Mouse (Mus musculus) kidney, adult 18-20 months (tissue): ENCODE data around the gene Gpc3.
"Not testable (repeated sequence)": the region's sequence is repeated elsewhere in the genome, so short reads cannot be mapped to it uniquely, and the experiment has no call there.

Experiments used
- DNase-seq: peaks from one replicate; pipeline ENCODE4 v3.0.0; 2021

The Gpc3 gene

DNA sequence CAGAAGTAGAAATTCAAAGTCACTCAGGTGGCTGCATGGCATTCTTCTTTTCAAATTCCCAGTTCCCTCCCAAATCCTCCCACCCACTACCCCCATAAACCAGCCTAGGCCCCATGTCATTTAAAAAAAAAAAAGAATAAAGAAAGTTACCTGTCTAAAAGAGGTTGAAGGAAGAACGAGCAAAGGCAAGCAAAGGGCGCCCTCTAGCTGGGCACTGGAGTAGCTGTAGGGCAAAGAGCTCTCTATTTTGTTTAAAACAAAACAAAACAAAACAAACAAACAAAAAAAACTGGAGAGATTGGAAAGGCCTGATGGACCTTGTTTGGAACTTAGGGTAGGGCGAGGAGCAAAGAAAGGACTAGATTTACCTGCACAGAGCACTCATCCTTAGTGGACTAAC lies 238.6 kb downstream of the Gpc3 start:
- peak; percentile 32 for DNase-seq

GRCm38 (mm10) chrX:52374209-52374608 lies 239.5 kb downstream of the Gpc3 start:
- DNase-seq: no peak

DNA sequence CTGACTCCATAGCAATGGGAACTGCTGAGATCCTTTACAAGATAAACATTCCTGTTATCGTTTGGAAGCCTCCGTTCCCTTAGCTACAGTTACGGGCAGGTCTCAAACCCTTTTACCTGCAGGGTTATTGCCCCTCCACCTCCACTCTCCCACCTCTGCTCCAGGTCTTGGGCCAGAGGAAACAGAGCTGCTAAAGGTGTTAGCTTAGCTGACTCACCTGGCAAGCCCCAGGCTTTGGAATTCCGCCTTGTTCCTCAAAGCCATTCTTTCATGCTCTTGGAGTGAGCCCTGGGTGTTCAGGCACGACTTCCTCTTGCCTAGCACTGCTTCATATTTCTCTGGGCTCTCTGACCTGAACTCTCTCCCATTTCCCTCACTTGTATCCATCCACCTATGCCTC lies 241.3 kb downstream of the Gpc3 start:
- DNase-seq: no peak

- peak; percentile 42 for DNase-seq
Measured at GRCm38 (mm10) chrX:52369938-52370758, 243.6 kb downstream of the Gpc3 start.

GRCm38 (mm10) chrX:52369304-52369937 lies 244.3 kb downstream of the Gpc3 start:
- no peak for DNase-seq

DNA sequence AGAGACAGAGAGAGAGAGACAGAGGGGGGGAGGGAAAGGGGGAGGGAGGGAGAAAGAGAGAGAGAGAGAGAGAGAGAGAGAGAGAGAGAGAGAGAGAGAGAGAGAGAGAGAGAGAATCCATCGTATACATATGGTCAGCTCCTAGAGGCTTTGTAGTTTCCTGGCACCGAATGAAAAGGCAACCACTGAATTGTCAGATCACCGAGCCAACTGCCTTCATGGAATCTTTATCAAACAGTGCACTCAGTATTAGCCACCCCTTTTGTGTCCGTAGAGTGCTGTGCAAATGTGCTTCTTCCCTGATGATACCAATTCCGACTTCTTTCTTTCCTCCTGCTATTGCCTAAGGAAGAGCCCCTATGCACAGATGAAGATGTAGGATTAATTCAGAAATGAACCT lies 246.9 kb downstream of the Gpc3 start:
- no peak for DNase-seq

DNA sequence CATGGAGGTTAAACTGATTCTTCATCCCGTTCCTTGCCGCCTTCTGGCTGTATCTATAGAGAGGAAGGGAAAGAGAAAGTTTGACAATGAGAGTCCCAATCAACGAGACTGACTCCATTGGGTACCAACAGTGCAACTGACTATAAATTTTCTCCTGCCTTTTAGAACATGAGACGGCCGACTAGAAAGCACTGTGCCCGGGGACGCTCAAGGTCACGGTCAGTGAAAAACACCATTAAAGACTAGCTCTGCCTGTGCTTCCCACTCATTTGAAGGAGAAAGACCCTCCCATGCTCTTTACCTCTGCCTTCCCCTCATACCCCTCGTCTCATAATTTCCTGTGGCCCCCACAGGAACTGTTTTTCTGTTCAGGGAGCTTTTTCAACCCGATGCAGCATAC lies 248.0 kb downstream of the Gpc3 start:
- DNase-seq: no peak

DNA sequence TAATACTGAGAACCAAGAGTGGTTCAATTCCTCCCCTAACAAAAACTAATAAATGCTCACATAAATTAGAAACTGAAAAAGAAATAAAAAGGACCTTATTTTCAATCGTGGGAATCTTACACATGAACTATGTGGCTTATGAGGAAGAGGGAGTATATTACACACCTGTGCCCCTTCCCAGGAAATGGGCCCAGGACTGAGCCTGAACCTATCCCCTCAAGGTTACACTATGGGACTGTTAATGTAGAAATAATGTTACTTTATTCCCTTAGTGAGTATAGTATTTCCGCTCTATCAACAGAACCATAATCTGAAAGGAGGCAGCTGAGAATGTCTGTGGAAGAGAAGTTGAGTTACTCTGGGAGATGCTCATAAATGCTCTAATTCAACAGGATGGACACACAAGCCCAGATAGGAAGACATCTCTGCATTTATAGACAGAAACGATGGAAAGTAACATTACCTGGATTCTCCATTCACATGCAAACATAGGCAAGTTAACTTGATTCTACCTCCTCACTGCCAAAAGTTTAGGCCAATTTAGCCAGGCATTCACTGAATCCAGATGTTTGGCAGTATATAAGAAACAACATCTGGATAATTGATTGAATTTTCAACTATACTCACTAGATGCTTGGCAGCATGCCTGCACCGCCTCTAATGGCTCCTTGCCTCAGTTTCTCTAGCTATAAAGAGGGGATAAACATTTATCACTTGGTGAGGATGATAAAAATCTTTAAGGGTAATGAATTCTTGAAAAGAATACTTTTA lies 251.3 kb downstream of the Gpc3 start:
- no peak for DNase-seq

GRCm38 (mm10) chrX:52352981-52353380 lies 260.8 kb downstream of the Gpc3 start:
- DNase-seq: no peak

- DNase-seq: not testable (repeated sequence)
Measured at GRCm38 (mm10) chrX:52350631-52351030, 263.1 kb downstream of the Gpc3 start.

DNA sequence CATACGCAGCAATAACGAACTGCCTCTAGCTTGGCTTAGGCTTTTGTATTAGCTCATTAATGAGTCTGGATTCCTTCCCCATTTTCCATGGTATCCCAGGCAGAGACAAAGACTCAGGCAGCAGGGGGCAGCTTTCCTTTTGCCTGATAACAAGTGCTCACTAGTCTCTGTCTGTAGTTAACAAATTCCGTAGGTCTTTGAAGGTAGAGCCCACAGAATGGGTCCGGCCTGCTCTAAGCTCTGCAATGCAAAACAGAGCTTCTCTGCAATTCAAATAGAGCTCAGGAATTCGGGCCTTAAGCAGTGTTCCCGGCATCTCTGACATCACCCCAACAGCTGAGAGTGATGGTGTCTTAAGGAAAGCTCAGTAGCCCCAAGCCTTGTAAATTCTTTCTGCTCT lies 265.0 kb downstream of the Gpc3 start:
- no peak for DNase-seq

- no peak for DNase-seq
Measured at GRCm38 (mm10) chrX:52344018-52344417, 269.7 kb downstream of the Gpc3 start.

GRCm38 (mm10) chrX:52340251-52340650 lies 273.5 kb downstream of the Gpc3 start:
- DNase-seq: no peak

GRCm38 (mm10) chrX:52321791-52322190 lies 292.0 kb downstream of the Gpc3 start:
- no peak for DNase-seq

- DNase-seq: no peak
Measured at GRCm38 (mm10) chrX:52320653-52321052, 293.1 kb downstream of the Gpc3 start.

DNA sequence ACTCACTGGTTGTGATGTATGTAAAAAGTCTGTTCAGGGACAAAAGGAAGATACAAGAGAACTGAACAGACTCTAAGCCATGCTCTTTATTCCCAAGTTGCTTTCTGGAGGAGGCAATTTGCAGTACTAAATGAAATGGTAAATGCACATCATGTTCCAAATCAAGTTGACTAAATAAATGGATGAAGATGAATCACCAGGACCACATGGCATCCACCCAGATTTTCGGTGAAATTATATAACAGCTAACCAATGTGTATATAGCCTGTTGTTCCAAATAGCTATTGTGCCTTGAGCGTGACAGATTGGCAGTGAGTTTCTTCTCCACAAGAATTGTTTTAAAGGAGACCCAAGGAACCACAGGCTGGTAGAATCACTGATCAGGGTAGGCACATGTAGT lies 302.8 kb downstream of the Gpc3 start:
- no peak for DNase-seq

DNA sequence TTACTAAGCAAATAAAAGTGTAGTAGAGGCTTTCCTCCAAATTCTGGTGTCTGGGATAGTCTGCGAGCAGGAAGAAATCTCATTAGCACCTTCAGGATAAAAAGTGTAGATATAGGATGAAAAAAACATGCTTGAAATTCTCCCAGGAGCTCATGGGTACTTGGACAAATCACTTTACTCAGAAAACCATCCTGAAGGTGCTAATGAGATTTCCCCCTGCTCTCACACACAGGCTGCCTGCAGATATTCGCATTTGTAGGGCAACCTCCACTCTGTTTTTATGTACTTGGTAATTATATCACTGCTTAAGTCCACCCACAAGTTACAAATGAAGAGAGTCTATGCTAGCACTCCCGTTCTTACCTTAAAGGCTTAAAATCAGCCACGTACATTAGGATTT lies 308.5 kb downstream of the Gpc3 start:
- DNase-seq: no peak

- no peak for DNase-seq
Measured at GRCm38 (mm10) chrX:52288792-52289191, 325.0 kb downstream of the Gpc3 start.

DNA sequence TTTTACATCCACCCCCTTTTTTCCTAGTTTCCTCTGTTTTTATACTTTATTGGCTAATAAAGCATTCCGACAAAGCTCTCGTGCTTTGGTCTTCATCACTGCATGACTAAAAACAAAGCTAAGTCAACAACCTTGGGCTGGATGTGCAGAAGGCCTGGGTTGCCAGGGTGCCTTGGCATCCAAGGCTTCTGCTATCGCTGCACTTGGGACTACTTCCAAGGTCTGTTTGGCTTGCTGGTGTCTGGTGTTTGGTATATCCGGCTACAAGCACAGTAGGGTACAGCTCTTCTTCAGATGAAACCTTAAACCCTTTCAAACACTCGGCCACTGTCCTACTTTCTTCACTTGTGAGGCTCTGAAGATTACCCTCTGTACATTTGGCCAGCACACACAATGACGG lies 325.8 kb downstream of the Gpc3 start:
- no peak for DNase-seq

DNA sequence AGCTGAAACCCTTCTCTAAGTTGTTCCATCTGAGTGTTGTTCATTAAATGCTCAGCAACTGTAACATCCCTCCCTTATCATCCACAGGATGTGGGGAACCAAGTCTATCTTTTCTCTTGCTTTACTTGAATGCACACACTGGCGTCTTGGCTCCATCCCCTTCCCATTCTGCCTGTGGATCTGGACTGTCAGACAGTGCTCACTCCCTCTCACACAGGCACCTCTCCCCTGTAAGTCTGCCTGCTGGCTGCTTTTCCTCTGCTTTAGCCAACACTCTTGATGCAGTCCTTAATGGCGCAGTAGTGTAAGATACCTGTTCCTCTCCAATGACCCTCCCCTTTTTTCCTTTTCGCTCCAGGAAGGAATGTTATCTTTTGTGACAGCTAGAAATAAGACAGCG lies 331.7 kb downstream of the Gpc3 start:
- no peak for DNase-seq

GRCm38 (mm10) chrX:52281103-52281900 lies 332.4 kb downstream of the Gpc3 start:
- DNase-seq: no peak

GRCm38 (mm10) chrX:52278687-52279359 lies 334.9 kb downstream of the Gpc3 start:
- DNase-seq: no peak
